Mouse (Mus musculus) urinary bladder, adult 2 months (tissue): ENCODE data around the gene Mrpl19. TPM values are rescaled to one million over a fixed set of nuclear protein-coding genes. Genes with fewer than 3 reads are reported as not detected.

ENCODE experiments used
- DNase-seq: peaks from one replicate; pipeline ENCODE4 v3.0.0; 2022; ENCODE audit warnings: low spot score
- polyA plus RNA-seq: library from polyadenylated mRNA; depleted of rRNA; stranded (reverse); fragments of >200 nt; gene quantifications from 2 replicates; pipeline ENCODE4 v1.2.3, GENCODE M21; 2012; rRNA removed

The Mrpl19 gene
- polyA plus RNA-seq, result 10.3 and 11.0 TPM in 2 replicates

DNA sequence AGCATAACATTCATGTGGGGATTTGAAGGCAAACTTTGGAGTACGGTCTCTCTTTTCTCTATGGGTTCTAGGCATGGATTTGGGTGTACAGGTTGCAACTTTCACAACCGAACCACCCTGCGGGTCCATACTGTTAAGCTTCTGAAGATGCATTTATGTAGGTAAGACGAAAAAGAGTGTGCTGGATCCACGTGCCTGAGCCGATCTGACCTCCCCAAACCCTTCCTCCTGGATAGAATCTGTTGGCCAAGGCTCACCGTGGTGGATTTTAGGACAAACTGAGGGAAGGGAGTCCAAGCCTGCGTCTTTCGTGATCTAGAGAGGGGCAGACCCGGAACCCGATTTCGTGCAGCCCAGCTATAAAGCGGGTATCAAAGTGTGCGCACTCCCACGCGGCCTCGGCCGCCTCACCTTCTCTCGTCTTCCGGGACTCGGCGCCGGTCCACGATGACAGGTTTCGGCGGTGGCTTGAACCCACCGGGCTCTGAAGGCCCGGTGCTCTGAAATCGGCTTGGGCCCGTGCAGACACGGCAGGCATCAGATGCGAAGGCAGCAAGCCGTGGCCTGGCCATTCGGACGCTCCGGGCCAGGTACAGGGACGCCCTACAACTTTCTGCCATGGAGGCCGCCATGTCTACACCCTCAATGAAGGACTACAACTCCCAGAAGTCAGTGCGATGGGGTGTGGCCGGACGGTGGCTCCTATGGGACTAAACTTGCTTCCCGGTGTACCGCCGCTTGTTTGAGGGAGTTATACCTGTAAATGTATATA, at the start of gene Mrpl19:
Gene Mrpl19 (minus strand): TSS at position 663 of the 772 bp plus-strand sequence.
- peak; percentile 76 for DNase-seq

DNA sequence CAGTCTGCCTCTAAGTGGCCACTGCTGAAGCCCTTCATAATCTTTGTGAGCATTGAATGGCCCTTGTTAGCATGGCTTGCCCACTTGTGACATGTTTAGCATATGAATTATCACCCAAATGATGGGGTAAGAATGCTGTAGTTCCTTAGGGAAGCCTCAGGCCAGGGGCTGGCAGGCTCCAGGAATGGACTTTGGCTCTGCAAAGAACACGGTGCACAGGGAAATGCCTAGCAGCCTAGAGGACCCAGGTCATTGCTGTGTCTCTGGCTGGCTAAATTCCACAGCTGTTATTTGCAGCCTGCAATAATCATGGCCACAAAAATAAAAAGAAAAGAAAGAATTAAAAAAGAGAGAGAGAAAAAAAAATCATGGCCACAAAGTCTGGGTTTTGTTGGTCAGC, 46.6 kb upstream of the Mrpl19 start:
- no peak for DNase-seq

DNA sequence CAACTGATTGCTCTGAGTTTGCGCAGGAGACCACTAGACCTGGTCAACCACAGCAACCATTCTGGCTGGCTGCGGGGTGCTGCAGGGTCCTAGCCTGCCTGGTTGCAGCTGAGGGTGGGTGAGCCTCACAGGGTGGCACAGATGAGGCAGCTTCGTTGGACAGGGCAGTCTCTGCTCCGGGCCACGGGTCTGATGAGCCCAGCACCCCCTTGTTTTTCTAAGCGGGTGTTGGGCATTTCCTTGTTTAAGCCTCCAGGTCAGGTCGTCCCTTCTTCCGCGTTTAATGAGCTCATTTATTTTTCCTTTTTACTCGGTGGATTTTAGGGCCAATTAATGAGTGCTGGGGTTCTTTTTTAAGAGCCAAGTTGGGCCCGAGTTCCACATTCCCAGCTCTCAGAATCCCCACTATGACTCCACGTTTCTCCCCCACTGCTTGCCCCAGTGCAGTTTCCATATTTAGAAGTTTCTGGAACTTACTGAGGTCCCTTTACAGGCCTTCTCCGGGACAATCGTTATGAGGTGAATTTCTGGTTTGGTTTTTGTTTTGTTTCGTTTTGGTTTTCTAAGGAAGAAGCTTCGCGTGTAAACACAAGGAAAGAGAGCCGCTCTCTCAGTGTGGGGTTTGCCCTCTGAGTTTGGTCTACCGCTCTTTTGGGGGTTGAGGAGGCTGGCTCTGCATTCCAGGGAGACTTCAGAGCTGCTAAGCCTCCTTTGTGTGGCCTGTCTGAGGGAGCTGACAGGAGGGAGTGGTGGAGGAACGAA, 24.5 kb upstream of the Mrpl19 start:
- DNase-seq, result no peak

DNA sequence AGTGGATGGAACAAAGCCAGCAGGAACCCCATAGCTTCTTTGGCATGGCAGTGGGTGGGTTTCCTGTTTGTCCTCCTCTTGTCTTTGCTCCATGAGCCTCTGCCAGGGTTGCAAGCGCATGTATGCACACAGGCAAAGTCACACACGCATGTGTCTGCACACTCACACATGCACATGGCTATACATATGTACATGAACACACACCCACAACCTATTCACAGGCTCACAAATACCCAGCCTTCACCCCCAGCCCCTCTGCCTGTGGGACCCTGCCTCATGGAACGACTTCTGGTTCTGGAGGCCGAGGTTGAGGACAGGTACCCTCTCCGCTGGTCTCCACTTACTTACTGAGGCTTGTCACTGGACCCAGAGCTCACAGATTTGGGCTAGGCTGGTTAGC, 22.6 kb upstream of the Mrpl19 start:
- no peak for DNase-seq

DNA sequence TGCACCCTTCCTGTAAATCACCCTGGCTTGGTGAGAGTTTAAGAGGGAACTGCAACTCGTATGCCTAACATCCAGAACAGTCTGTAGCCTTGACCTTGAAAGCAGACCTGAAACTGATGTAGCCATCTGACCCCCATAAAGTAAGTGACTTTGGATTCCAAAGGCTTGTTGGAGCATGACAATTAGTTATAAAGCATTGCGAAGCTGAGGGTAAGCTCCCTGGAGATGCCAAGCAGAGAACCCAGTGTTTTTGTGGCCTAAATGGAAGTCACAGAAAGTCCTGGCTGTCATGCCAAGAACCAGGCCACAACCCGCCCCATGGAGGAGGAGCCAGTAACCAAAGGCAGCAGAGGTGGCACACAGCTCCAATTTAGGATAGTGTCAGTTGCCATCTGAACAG, 21.8 kb upstream of the Mrpl19 start:
- DNase-seq, result no peak

DNA sequence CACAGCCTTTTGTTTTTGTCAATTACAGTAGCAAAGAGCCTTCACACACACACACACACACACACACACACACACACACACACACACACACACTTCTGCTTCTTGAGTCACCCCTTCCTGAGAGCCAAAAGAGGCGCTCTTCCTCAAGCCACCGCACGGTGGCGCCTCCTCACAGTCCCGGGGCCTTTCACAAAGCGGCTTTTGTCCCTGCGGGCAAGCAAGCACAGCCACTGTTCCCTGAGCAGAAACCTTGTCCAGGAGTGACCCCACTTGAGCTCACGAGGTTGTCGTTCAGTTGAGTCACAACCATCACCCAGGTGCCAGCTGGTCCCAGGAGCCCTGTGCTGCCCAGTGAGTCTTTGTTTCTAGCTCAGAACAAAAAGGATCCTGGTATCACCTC, 21.3 kb upstream of the Mrpl19 start:
- DNase-seq, result peak; percentile 64

DNA sequence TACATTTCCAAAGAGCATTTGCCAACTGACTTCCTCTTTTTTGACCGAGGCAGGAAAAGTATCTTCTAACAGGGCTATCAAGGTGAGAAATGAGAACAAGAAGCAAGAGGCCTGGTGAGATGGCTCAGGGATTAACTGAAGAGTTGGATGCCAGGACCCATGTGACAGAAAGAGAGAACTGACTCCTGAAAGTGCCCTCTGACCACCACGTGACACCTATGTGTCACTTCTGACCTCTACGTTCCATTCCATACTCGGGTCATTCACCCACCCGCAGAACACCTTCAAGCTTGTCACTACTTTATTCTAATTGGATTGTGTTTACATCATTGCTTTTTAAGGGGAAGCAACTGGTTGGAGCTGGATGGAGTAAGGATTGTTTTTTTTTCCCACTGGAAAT, 20.8 kb upstream of the Mrpl19 start:
- DNase-seq, result no peak

DNA sequence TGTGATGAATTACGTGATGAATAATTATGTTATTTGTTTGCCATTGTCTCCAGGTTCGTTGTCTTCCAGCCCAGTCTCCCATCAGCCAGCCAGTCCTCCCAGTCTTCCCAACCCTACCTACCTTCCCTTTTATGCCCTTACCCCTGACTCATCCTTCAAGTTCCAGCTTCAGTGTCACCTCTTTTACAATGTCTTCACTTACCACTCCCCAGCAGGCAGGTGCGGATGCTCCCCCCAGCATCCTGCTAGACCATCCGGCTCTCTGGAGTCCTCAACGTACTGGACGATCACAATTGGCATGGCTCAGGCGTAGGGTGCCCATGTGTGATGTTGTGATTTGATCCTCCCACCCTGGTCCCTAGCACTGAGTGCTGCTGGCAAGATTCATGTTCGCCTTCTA, 20.4 kb upstream of the Mrpl19 start:
- no peak for DNase-seq

DNA sequence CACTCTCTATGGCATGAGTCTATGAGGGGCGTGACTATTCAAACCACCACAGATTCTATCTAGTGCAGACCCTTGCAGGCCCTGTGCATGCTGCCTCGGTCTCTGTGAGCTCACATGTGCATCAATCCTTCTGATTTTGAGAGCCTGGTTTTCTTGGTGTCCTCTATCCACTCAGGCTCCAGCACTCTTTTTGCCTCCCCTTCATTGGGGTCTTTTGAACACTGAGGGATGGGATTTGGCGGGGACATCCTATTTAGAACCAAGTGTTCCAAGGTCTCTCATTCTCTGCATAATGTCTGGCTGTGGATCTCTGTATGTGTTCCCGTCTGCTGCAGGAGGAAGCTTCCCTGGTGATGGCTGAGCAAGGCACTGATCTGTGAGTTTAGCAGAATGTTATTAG, 13.5 kb upstream of the Mrpl19 start:
- DNase-seq, result no peak

DNA sequence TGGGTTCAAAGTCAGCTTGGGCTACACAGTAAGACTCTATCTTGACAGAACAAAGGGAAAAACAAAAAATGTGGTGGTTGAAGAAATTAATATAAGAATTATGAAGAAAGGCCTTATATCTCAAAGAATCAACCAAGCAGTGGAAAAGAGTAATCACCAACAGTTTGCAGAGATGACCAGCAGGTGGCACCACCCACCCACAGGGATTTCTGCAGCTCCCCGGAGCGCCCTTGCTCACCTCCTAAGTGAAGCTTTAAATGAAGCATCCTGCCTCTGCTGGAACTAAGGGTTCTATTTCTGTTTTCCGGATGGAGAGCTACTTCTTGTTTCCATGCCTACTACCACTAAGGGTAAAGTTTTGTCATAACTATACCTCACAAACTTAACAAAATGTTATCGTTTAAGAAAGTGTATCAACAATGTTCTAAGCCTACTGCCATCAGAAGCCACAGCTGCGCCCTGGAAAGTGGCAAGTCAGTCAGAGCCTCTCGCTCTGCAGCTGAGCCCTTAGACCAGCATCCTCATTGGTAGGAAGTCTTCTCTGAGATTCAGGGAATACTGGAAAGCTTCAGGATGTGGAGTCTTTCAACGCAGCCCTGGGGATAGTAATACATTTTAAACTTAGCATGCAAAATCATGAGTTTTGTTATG, 10.3 kb upstream of the Mrpl19 start:
- DNase-seq, result peak; percentile 47

DNA sequence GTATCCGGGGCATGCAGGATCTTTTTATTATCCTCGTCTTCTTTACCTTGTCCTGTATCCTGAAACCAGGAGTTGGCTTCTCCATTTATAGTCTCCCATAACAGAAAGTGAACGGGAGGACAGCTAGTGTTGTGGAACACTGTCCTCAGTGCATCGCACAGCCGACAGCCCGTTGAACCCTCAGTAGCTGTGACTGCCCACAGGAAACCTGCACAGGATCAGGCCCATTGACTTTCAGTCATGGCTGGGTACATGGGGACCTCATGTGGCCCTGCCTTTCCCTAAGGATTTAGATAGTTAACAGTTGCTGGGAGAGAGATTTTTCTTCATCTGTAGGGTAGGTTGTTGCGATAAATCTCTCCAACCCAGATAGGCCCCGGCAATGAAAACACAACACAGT, 6.8 kb upstream of the Mrpl19 start:
- no peak for DNase-seq

DNA sequence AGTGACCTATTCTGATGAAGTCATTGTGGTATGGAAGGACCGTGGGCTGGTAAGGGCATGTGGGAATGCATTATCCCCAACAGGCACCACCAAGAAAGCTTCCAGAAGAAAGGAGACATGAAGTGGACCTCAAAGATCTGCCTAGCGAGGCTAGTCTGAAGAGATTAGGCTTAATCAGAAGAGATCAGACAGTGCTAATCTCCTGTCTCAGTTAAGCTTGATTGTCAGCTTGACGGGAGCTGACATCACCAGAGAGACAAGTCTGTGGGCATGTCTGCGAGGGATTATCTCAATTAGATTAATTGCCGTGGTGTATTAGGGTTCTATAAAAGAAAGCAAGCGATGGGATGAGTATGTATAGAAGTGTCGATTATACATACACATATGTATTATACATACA, 5.4 kb upstream of the Mrpl19 start:
- no peak for DNase-seq

DNA sequence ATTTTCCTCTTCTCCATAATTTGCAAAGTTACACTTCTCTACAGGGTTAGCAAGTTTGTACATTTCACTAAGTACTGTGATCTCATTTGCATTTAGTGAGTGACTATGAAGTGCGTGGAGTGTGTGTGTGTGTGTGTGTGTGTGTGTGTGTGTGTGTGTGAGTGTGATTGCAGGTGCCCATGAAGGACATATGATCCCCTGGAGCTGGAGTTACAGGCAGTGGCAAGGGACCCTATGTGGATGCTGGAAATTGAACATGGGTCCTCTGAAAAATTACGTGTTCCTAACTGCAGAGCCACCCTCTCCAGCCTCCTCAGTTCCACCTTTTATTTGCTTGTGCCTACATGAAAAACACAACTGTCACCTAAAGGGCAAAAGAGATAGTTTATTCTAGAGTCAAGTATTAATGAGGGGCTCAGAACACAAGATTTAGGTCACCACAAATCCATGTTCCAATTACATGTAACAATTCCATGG, 348 bp upstream of the Mrpl19 start:
- DNase-seq, result no peak

DNA sequence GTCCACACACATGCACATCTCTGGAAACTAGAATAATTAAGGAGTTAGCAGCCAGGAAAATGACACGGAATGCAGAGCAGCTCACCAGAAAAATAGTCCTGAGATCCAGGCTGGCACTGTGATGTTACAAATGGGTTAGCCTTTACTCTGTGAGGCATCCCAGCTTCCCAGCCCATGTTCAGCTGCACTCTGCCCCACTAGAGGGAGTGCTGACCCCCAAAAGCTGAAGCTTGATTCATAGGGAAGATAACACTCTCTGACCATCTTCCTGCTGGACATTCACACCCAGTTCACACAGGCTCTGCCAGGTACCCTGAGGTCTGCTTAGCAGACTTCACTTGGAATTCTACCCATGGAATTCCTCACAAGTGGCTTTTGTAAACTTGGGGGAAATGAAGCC, 5.5 kb downstream of the Mrpl19 start:
- no peak for DNase-seq

DNA sequence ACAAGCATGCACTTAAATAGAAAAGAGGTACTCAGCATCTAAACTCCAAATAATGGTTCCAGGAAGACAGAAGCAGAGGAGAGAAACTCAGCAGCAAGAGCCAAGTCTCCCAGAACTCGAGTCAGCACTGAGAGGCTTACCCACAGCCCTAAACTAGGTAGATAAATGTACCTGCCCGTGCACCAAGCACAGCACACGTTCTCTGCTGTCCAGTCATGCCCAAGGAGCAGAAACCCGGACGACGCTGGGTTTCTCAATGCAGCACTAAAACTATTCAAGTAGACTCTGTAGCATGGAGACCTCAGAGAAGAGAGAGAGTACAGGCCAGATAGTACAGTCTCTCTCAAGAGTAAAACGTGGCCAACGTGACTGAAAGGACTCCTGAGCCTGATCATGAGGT, 5.9 kb downstream of the Mrpl19 start:
- no peak for DNase-seq

DNA sequence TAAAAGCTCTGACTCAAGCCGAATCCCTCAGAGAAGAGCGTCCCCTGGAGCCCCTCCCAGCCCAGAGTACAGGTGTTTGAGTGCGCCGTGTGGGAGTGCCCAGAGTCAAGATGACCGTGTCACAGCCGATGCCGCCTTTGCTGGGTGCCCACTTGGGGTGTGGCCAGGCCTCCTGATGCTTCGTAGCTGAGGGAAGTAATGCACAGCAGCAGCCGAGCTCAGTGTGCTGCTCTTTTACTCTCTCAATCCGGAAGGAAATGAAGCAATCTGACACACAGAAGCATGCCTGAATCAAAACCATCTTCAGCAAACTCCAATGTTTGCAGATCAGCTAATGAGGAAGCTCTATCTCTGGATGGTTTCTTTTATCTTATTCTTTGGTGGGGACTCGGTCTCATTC, 7.8 kb downstream of the Mrpl19 start:
- DNase-seq, result no peak

DNA sequence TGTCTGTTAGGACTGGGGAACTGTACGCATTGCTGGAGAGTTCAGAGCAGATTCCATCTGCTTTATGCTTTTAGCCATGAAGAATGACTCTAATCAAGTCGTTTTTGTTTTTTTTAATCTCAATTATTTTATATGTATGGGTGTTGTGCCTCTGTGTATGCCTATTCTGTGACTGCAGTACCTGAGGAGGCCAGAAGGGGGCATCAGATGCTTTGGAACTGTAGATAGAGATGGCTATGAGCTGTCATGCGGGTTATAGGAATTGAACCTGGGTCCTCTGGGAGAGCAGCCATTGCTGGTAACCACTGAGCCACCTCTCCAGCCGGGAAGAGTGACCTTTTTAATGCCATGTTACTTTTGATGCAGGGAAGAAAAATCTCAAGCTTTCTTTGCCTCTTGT, 9.4 kb downstream of the Mrpl19 start:
- no peak for DNase-seq

DNA sequence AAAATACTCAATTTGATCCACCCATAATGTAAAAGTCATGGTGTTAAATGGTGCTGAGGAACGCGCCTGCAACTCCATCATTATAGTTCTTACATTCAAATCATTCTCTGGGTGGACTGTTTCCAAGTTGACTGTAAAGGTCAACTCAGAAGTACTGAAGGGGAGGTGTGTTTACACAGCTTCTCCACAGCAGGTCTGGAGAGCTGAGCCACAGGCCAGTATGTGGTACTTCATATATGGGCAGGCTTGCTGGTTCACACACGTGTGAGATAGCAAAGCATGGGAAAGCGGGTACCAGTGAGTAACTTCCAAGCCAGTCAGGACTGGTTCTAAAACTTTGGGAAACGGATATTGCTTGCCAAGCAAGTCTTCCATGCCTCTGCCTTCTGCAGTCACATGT, 10.6 kb downstream of the Mrpl19 start:
- no peak for DNase-seq

DNA sequence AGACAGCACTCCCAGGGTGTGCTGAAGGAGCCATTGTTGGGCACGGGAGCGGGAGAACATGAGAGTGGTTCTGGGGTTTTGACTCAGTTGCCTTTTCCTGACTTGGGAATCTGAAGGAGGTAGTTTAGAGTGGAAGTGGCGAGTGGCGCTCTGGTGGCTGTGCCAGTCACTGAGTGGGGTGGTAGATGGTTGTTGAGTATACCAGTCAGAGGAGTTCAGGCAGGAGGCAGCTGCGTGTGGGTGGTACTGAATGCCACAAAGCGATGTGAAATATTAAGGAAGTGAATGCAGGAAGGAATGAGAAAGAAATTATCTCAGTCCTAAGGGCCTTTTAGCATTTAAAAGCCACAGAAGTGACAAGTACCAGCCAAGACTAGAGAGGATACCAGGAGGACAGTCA, 18.9 kb downstream of the Mrpl19 start:
- no peak for DNase-seq

DNA sequence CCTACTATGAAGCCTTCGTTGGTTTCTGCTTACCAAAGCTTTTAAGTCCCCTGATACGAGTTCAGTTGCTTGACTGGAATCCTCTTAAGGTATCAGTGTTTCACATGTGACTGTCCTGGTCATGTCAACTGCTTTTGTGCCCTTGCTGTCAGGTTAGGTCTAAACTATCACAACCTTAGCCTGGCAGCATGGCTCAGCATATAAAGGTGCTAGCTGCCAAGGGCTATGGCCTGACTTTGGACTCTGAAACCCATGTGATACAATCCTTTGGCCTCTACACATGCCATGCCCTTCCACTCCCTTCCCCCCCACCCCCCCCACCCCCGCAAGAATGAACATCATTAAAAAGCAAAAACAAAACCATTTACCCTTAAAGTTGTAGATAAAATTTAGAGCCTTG, 21.3 kb downstream of the Mrpl19 start:
- DNase-seq, result no peak

DNA sequence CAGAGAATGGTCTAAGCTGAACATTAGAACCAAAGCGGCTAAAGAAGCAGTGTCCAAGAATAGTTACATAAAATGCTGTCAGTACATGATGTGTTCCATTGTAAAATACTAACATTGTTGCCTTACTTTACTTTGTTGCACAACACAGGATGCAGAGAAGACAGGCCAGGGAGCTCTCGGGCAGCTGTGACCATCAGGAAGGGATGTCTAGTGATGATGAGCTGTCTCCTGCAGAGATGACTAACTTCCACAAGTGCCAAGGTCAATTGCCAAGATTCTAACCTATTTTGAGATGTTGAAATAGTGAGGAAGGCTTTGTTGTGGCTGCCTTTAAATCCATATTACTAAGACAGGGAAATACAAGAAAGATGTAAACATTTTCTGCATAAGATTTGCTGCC, 22.5 kb downstream of the Mrpl19 start:
- DNase-seq, result no peak

DNA sequence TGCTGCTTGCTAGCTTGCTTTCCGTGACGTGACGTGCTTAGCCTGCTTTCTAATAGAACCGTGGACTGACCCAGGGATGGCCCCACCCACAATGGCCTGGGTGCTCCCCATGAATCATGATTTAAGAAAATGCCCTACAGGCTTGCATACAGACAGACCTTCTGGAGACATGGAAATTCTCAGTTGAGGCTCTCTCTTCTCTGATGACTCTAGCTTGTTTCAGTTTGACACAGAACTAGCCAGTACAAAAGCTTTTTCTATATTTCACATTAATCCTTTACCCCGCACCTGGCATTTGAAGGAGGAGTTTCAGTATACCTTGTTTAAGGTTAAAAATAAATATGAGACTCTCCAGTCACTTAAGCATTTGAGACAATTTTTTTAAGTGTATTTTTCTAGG, 24.0 kb downstream of the Mrpl19 start:
- DNase-seq, result no peak

DNA sequence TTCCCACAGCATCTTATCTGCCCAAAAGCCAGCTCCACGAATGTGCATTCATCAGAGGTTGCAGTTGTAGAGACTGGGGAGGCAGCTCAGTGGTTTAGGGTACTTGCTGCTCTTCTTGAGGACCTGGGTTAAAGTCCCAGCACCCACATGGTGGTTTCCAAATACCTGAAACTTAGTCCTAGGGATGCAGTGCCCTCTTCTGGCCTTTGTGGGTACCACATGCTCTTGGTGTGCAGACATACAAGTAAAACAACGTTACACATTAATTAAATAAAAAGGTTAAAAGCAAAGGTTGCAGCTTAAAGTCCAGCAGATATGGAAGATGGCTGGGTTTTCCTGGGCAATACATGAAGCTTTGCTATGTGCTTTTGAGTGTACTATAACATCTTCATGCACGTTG, 32.5 kb downstream of the Mrpl19 start:
- DNase-seq, result no peak
